Mouse (Mus musculus): ENCODE data around the gene Zfp160. TPM values are rescaled to one million over a fixed set of nuclear protein-coding genes. Genes with fewer than 3 reads are reported as not detected.
"Not testable (repeated sequence)": the region's sequence is repeated elsewhere in the genome, so short reads cannot be mapped to it uniquely, and the experiment has no call there.

Gene Zfp160
- 10 to 100 TPM; 12.4 to 13.5 TPM for total RNA-seq (2021)
- polyA plus RNA-seq (2012; rRNA removed), result 0.81 and 0.90 TPM in 2 replicates
- long read RNA-seq, partial matches to known transcripts, result 0 of 2 reads
- long read RNA-seq, other reads (novel, unspliced or antisense), result 1 of 2 reads

DNA sequence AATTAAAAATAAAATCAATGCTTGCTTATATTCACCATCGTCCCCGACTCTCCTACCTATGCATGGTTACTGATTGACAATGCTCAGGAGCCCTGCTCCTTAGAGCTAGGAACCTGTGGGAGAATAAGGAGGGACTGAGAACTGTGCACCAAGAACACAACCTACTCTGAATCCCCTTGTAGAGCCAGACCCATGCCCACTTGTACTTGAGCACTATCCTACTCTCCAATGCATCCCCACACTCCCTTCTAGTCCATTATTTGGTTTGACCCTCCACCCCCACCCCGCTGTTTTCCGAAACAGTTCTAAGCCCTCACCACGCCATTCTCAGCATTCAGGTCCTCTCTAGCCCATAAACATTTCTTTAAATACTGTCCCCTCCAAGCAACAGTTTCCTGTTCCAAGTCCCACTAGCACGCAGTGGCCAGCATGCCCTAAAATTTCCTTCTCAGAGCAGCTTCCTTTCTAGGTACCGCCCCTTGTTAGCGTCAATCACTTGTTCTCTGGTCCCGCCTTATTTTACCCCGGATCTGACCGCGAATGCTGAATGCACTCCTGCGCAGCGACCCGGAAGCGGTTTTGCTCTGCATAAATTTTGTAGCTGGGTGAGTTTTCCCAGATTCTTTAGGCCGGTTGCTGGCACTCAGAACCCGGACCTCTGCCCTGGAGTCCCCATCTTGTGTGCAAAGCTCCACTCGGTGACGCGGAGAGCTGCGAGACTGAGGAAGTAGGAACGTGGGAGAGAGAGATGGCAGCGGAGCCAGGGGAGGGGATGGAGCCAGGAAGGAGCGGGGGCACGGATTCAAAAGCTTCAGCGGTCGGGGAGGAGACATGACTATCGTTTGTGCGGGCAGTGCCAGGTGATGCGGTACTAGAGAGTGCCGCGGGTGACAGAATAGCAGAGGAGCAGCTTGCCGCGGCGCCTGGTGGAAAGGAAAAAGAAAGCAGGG, at the start of gene Zfp160:
Gene Zfp160 (plus strand): TSS at position 522 of the 950 bp plus-strand sequence.
- DNase-seq, result peak; percentile 91

DNA sequence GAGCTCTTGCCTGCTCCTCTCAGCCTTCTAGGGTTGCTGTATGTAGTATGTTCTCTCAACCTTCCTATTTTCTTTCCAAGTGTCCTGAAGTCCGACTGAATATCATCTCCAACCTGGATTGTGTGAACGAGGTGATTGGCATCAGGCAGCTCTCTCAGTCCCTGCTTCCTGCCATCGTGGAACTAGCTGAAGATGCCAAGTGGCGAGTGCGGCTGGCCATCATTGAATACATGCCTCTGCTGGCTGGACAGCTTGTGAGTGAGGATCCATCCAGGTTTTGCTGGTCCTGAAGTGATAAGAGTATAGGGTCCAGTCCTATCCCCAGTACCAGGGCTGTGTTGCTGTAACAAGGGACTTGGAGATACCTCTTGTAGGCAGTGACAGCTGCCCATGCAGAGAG, 48.3 kb upstream of the Zfp160 start:
- DNase-seq, result no peak

DNA sequence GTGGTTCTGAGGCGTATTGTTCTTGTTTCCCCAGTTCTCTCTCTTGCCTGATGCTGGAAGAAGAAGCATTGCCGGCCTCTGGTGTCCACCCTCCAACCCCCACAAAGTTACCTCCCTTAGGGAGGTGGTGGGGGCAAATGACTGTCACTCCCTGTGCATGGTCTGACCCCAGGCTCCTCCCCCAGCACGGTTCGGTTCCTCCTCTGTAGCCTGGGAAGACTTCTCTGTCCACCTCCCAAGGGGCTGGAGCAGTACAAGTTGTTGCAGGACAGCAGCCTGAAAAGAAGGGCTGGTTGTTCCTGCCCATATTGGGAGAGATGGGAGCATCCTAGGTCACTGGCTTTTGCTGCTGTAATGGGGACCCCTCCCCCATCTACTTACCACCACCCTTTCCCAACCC, 43.3 kb upstream of the Zfp160 start:
- no peak for DNase-seq

DNA sequence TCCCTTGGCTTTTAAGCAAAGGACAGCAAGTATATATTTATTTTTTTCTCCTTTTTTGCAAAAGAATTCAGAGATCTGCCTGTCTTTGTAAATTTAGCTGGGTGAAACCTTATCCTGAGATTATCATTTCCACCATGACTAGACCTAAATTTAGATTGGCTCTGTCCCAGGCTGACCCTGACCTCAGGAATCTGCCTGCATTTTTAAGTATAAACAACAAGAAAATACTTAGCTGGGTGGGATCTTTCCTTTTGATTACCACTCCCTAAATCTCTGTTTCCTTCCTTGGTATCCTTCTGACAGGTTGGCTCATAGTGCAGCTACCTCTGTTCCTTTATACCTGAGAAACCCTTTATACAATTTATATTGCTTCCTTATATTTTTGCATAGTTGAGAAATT, 42.0 kb upstream of the Zfp160 start:
- DNase-seq, result no peak

DNA sequence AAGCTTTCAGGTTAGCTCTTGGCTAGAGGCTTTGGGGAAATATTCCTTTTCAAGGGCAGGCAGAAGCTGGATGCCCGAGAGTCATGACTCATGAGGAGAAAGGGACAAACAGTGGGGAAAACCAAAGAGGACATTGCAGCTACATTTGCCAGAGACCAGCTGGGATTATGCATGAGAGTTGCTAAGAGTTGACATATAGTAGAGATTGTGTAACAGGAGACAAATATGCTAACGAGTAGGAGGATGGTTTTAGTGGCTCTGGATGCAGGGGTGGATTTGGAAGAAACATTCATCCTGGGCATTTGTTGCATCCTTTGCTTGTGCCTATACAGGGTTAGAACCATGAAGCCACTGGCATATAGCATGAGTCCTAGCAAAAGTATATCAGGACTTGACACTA, 15.0 kb upstream of the Zfp160 start:
- no peak for DNase-seq

DNA sequence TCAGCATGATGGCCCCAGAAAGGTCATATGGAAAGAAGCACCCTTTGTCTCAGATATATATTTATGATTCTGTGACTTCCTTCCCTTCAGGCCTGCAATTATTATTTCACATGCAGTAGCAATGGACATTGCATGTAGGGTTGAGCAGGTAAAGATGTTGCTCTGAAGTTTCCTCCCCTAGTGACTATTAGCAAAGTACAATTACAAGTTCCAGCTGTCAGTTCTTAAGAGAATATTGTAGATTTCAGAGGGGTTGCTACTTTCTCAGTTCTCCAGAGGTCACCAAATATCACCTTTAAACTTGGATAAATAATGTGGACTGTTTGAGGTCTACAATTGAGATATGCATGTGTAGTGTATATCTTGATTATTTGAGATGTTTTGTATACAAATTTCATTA, 12.3 kb upstream of the Zfp160 start, which contains the start of gene Vmn1r233:
Gene Vmn1r233 (minus strand): TSS at position 101 of the 400 bp plus-strand sequence.
- no peak for DNase-seq

DNA sequence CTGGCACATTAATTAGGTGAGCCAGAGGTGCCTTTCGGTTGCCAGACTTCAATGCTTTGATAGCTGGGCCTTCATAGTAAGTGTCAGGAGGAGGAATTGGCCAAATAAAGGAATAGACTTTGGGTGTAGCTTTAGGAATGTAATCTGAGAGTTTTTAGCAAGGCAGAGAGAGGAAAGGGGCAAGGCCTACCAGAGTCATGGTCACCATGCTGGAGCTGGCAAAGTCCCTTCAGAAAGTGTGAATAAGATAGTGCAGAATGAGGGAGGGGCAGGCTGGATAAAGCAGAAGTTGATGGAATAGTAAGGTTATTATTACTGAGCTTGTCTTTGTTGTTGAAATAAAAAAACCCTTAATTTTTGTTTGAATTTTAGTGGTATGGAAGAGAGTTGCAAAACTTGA, 1.0 kb downstream of the Zfp160 start:
- DNase-seq, result peak; percentile 21

DNA sequence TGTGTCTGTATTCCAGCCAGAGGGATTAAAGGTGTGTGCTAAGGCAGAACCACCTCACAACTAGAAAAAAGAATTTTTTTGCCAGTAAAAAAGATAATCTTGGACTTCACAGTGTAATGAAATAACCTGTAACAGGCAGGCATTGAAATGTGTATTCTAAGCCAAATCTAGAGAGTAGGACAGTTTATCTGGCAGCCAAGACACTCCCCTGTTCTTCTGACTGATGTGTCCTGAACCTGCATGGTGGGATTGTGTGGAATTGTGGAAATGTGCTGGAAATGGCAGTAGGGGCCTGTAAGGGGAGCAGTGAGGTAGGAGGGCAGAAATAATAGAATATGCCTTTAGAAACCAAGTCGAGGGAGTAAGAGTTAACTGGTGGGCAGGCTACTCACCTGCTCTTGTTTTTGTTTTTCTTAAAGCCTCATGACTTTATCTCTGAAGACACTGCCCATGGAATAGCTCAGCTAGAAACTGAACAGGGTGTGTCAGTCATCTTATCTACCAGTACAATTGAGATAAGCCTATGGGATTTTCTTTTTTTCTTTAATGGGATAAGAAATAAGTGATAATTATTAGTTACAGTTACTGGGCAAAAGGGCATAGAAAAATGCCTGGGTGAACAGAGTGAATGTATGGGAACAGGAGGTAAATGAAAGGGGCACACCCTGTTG, 9.8 kb downstream of the Zfp160 start:
- no peak for DNase-seq

DNA sequence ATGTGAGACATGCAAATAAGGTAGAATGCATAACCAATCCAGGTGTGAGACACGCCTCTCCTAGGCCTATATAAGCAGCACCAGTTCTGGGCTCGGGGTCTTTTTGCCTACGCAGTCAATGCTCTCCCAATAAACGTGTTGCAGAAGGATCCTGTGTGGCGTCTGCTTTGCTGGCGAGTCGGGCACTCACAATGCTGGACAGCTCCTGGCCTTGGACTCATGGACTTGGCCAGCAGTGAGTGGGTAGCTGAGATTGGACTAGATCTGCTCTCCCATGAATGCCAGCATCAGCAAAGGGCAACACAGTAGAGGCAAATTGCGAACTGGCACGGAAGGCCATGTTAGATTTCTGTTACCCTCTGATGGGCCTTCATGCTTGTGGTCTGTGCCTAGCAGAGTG, 39.3 kb downstream of the Zfp160 start:
- DNase-seq, result not testable (repeated sequence)

DNA sequence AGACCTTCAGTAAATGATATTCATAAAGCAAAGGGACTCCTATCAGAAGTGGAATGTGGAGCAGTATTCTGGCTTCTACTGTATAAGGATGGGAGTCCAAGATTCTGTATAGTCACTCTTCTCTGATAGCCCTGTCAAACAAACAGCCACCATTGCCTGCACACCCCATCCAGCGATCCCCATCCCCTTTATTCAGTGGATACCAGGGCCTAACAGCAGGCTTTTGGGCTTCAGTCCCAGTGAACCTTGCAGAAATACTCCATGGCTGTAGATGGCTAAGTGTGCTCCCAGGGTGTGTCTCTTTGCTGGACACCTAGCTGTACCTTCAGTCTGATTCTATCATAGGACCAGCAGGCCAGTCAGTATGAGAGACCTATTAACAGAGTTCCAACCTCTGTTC, 42.2 kb downstream of the Zfp160 start:
- no peak for DNase-seq

DNA sequence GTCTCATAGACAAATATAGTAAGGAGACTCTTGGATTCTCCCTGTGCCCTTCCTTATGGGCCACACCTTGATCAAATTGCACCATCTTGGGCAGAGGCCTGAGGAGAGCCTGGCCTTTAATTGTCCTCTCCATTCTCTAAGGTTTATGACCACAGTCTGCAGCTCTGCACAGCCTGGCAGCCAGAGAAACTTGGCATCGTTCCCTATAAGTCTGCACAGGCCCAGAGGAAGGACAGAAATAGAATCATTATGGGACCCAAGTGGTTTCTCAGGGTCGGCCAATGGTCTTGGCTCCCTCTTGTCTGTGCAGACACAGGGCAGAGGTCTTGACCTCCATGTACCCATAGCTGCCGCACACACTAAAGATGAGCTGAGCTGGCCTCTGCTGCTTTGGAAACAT, 42.6 kb downstream of the Zfp160 start:
- not testable (repeated sequence) for DNase-seq

DNA sequence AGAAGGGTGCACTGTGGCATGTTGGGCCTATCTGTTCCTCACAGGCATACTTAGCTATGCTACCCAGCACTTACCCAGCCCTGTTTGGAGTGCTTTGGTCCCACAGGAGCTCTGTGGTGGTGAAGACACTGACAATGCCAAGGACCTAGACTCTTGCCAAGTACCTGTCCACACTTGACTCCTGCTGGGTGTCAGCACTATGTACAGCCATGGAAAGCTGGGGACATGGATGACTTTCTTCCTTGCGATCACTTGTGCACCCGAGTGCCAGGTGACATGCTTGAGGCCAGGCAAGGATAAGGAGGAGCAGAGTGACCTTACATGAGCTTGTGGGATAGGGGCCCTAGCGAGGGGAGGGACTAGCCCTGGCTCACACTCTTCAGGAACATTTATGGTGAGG, 43.2 kb downstream of the Zfp160 start:
- not testable (repeated sequence) for DNase-seq

DNA sequence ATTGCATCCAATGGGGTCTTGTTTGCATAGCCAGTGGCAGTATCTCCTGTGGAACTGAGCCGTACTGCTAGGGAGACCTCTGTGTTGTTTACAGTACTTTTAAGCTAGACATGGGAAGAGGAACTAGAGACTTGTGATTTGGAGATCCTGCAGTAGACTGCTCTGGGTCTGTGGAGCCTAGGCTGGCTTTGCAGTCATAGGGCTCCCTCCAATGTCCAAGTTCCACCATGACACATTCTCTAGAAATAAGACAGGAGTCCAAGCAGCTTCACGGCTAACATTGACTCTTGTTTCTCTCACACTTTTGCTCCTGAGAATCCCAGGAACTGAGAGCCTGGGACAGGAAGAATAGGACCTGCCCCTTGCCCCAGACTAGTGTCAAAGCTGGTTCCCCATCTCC, 44.6 kb downstream of the Zfp160 start:
- no peak for DNase-seq

DNA sequence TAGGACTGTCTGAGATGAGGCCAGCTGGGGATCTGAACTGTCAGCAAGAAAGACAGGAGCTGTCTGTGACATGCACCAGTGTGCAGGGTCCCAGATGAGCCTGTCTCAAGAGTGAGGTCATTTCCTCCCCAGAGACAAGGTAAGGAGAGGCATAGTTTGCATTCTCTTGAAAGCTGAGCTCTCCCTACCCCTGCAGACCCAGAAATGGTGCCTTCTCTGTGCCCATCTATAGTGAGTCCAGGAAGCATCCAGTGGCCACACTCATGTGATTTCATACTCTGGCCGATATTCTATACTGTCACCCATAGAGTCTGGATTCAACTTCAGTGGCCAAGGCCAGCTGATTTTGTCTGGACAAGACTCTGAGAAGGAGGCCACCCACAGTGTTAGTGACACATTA, 46.4 kb downstream of the Zfp160 start:
- not testable (repeated sequence) for DNase-seq

DNA sequence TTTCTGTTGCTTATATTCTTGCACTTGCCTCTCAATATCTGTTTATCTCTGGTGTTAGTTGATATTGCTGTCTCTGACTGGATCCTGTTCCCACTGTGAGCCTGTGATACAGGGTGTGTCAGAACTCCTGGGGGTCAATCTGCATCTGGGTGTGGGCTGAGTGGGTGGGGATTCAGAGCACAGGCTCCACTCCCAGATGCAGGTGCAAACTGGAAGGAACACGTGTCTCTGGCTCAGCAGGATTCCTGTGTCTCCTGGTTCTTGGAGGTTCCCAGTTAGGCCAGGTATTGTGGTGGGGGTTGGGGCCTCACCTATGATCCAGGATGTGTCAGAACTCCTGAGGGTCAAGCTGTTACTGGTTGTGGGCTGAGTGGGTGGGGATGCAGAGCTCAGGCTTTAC, 56.8 kb downstream of the Zfp160 start:
- DNase-seq, result no peak

DNA sequence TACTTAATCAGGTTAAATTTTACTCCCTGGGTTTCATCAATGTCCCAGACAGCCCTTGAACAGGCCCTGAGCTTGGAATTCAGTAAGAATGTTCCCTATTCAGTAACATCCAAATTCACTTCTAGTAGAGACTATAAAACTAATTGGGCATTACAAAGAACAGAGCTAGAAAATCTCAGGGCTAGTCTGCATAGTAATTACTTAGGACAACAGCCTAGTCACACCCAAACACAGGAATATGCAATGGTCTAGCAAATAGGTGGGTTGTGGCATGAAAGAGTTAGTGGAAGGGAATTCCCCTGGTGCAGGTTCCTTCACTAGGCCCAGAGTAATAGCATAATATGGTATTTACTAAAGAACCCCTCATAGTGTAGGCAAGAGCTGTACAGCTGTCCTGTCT, 58.3 kb downstream of the Zfp160 start:
- no peak for DNase-seq

DNA sequence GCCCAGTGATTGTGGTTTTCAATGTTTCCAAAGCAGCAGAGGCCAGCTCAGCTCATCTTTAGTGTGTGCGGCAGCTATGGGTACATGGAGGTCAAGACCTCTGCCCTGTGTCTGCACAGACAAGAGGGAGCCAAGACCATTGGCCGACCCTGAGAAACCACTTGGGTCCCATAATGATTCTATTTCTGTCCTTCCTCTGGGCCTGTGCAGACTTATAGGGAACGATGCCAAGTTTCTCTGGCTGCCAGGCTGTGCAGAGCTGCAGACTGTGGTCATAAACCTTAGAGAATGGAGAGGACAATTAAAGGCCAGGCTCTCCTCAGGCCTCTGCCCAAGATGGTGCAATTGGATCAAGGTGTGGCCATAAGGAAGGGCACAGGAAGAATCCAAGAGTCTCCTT, 60.7 kb downstream of the Zfp160 start:
- not testable (repeated sequence) for DNase-seq

DNA sequence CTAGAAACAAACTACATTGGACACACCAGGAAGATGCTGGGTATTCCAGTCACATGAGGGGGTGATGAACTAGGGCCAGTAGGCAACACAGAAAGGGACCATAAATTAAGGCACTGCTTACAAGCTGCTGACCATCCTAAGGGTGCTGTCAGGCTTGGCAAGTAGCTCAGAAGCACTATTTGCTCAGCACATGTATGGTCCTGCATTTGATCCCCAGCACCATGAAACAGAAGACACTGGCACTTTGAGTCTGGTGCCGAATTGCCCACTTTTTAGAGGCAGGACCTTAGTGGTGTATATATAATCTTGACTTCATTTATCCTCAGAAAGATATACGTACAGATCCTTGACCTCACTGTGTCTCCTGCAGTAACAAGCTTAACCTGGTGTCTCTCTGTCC, 62.3 kb downstream of the Zfp160 start:
- not testable (repeated sequence) for DNase-seq

Other genes with a start within 250 kb of the Zfp160 start
- not detected for gene Vmn1r228, start 222.7 kb upstream of the Zfp160 start, total RNA-seq (2021)
- gene Vmn1r228, start 222.7 kb upstream of the Zfp160 start, polyA plus RNA-seq (2012; rRNA removed), result not detected in 2 replicates
- not detected for gene Vmn1r229, start 197.3 kb upstream of the Zfp160 start, total RNA-seq (2021)
- gene Vmn1r229, start 197.3 kb upstream of the Zfp160 start, polyA plus RNA-seq (2012; rRNA removed), result not detected in 2 replicates
- gene Vmn1r230, start 168.5 kb upstream of the Zfp160 start, total RNA-seq (2021), result not detected
- gene Vmn1r230, start 168.5 kb upstream of the Zfp160 start, polyA plus RNA-seq (2012; rRNA removed), result not detected in 2 replicates
- gene Vmn1r231, start 103.8 kb upstream of the Zfp160 start, total RNA-seq (2021), result not detected
- not detected in 2 replicates for gene Vmn1r231, start 103.8 kb upstream of the Zfp160 start, polyA plus RNA-seq (2012; rRNA removed)
- not detected for gene Vmn1r232, start 89.2 kb upstream of the Zfp160 start, total RNA-seq (2021)
- gene Vmn1r232, start 89.2 kb upstream of the Zfp160 start, polyA plus RNA-seq (2012; rRNA removed), result not detected in 2 replicates
- gene Ppp2r1a, start 63.6 kb upstream of the Zfp160 start, total RNA-seq (2021), result 100 to 1,000 TPM; 282 to 298 TPM
- gene Ppp2r1a, start 63.6 kb upstream of the Zfp160 start, polyA plus RNA-seq (2012; rRNA removed), result 164 and 223 TPM in 2 replicates
- not detected for gene Vmn1r233, start 12.4 kb upstream of the Zfp160 start, total RNA-seq (2021)
- not detected in 2 replicates for gene Vmn1r233, start 12.4 kb upstream of the Zfp160 start, polyA plus RNA-seq (2012; rRNA removed)
- not detected for gene Vmn1r234, start 217.2 kb downstream of the Zfp160 start, total RNA-seq (2021)
- not detected in 2 replicates for gene Vmn1r234, start 217.2 kb downstream of the Zfp160 start, polyA plus RNA-seq (2012; rRNA removed)
- not detected for gene Vmn1r235, start 247.5 kb downstream of the Zfp160 start, total RNA-seq (2021)
- not detected in 2 replicates for gene Vmn1r235, start 247.5 kb downstream of the Zfp160 start, polyA plus RNA-seq (2012; rRNA removed)